Mouse (Mus musculus): ENCODE results near the gene Cryba4.

Cryba4 gene

DNA sequence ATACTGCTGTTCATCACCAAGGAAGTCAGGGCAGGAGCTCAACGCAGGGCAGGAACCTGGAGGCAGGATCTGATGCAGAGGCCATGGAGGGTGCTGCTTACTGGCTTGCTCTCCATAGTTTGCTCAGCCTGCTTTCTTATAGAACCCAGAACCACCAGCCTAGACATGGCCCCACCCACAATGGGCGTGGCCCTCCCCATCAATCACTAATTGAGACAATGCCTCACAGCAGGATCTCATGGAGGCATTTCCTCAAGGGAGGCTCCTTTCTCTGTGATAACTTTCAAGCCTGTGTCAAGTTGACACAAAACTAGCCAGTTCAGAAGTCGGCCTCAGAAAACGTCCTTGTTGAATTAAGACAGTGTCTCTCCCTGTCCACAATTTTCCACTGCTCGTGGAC, 16.5 kb downstream of the Cryba4 start:
- DNase-seq, result no peak

DNA sequence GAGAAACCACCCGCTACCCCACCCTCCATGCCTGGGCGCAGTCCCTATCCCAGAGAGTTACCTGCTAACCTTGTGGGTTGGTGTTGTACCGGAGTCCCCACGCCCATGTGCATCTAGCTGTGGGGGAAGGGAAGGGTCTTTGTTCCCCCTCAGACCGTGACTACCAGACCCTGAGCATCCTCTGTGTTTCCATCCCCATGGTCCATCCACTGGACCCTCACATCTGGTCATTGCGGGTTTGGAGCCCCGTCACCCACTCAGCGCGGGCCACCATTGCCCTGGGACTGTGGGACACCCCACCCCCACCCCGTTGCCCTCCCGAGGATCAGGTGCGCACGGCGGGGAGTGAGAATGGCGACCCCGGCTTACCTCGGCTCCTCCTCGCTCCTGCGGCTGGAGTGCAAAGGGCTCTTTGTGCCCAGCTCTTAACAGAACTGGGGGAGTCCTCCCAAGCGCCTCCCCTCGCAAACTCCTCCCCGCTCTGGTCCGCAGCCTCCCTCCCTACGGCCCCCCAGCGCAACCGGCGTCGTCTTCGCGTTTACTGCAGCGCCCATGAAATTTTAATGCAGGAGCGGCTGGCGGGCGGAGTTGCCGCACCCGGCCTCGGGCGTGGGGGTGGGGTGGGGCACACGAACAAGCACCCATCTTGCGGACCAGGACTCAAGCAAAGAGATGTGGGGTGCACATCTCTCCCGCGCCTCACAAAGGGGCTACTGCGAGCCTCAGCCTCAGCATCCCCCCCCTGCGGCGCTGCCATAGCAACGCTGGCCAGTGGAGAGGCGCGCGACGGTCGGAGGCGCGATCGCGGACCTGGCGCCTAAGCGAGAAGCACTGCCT, 23.9 kb downstream of the Cryba4 start:
- DNase-seq, result peak; percentile 73 to 80

DNA sequence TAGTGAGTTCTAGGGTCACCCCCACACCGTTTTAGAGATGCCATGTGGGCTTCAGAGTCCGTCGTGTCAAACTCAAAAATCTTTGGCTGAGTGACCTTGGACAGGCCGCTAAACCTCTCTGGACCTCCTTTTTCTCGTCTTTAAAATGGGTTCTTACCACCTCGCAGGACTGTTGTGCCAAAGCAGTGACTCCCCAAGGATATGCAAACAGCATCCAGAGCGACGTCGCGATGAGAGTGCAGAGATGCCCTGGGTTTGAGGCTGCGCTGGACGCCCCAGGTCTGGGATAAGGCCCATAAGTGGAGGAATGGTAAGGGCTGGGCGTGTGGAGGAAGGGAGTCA, 24.4 kb downstream of the Cryba4 start:
- DNase-seq, result no peak

DNA sequence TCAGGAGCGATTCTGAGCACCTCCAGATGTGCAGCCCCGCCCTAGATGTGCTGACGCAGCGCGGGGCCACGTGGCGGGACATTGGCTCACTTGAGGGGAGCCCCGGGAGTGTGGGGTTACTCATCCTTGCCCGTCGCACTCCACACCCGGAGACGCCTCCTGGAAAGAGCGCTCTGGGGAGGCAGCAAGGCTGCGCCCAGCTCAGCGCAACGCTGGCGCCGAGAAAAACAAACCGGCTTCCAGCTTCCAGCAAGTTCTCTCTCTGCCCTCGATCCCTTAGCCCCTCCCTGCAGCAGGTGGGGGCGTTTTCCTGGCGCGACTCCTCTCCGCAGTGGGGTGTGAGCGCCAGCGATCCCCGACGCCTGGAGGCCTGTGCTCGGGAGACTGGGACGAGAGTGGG, 25.0 kb downstream of the Cryba4 start:
- peak; percentile 47 to 64 for DNase-seq

DNA sequence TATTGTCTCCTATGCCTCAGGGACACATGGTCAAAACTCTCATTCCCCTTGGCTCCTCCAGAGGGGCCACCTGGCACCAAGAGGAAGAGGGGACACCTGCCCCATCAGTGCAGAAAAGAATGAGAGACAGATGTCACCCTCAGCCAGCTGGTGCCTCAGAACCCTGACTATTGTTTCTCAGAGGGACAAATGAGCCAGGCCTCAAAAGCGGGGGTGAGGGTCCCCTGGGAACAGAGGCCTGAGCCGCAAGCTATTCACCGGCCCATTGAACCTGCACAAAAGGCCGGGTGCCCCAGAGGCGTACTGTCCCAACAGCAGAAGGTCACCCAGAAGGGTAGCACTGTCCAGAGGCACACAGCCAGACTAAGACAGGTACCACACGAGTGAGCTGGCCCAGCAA, 26.7 kb downstream of the Cryba4 start:
- DNase-seq, result no peak

DNA sequence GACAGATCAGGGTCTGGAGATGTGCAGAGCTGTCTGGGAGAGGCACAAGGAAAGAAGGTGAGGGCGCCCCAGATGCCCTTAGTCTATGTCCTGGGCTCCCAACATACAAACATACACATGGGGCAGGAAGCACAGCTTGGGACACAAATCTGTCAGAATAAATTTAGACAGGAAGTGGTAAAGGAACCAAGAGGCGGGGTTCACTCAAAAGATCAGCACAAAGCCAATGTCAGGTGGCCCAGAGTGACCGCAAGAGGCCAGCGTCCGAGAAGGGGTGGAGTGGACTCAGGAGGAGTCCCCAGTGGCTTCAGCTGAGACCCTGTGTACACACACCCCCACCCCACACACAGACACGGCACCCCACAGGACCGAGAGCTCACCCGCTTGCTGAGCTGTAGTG, 32.1 kb downstream of the Cryba4 start:
- no peak for DNase-seq

DNA sequence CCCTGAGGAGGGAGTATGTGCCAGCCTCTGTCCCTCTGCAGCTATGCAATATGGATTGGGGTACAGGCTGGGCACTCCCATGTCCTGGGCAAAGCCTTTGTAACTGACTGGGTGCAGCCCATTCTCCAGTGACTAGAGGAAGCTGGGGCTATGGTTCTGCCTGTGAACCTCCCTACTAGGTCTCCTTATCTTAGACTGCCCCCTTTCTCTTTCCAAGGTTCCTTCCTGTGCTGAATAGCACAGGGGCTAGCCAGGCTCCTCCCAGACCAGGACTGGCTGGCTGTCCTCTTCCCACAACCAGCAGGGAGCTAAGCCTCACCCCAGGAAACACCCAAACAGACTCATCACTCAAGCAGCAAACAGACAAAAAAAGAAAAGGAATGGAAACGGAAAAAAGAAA, 32.9 kb downstream of the Cryba4 start:
- DNase-seq, result no peak

DNA sequence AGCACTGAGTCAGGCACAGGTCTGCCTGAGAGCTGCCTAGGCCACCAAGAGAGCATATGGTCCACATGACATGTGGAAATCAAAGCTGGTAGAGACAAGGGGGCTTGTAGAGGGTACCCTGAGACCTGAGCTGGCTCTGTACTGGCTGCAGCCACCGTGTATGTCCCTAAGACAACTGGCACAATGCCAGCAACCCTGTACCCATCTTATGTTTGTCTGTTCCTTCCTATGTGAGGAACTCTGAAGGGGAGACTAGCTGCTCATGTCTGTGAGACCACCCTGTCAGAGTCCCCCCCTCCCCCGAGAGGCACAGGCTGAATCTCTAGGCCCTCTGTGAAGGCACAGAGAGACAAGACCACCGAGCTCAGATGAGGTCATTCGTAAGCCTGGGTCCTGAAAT, 33.6 kb downstream of the Cryba4 start:
- no peak for DNase-seq

DNA sequence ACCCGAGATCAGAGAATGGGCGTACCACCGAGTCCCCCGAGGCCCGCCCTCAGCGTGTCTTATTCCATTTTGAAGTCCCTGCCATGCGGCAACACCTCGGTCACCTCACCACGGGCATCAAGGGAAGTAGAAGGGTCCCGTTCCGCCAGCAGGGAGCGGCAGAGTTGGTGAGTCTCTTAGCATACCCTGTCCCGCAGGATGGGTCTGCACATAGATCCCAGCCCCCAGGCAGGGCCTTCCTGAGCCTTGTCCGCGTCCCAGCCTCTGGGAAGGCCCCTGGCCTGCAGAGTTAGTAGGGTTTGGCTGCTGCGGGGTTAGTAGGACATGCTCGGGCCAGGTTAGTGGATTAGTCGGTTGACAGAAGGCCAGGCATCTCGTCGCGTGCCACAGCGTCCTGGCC, 35.3 kb downstream of the Cryba4 start:
- no peak for DNase-seq

DNA sequence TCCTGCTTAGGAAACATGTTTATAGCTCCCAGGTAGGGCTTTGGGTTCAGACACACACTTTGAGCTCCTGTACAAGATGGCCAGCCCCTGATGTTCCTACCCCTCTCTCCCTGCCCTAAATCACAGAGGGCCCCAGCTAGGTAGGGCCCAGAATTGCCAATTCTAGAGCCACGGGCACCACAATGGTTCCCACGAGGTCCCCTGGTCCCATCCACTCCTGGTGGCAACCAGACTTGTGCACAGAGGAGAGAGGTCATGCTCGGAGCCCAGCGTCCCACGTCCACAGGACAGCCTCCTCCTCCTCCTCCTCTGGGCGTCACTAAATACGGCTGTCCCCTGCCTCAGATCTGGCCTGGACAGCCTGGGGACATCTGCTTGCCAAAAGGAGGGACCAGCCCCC, 36.0 kb downstream of the Cryba4 start:
- no peak for DNase-seq

DNA sequence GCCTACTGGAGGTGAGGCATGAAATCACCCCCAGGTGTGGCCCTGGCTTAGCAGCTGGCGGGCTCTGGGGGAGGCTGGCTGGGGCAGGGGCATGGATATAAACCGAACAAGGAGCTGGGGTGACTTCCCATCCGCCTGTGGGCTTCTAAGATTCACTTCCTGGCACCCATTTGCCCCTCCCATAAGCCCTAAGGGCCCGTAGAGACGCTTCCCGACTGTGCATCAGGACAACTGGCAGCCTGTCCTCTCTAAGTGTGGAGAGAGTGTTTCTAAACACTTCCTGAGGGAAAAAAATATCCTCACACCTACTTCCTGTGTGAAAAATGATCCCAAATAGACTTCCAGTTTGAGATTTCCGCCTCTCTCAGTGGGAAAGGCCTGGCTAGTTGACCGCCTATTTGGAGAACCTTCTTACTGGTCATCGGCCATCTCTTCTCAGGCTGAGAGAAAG, 36.5 kb downstream of the Cryba4 start:
- peak in 1 of 2 experiments; percentile 18 for DNase-seq

DNA sequence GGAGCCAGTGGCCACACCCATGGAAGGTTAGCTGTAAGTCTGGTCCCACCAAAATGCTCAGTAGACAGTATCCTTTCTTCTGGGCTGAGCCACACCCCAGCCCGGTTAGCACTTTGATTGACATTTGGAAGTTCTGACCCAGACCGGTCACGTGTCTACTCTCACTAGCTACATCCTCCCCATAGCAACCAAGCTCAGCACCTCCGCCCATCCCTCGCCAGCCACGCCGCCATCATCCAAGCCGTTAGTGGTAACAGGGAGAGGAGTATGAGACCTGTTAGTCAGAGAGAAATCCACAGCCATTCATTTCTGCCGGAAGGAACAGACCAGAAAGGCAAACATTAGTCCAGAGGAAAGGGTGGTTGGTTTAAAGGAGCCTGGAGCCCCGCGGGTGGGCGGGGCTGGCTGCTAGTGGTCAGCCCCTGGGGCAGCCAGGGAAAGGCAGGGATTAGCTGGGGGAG, 37.0 kb downstream of the Cryba4 start:
- peak in 1 of 2 experiments; percentile 25 for DNase-seq

DNA sequence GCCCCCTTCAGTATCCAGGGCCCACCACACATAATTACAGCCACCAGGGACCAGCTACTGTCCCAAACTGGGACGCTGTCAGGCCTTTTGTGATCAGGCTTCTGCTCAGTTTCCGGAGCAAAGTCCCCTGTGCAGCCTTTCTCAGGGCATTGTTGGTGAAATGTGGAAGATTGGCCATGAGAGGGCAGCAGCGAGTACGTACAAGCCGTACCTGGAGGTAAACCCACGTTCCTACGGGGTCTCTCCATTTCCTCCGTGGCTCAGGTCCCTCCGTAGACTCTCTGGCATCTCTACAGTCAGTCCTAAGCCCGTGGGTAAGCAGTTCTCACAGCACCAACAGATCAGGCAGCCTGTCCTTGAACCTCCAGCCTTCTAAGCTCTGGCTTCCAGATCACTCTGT, 37.9 kb downstream of the Cryba4 start:
- peak; percentile 84 to 90 for DNase-seq

DNA sequence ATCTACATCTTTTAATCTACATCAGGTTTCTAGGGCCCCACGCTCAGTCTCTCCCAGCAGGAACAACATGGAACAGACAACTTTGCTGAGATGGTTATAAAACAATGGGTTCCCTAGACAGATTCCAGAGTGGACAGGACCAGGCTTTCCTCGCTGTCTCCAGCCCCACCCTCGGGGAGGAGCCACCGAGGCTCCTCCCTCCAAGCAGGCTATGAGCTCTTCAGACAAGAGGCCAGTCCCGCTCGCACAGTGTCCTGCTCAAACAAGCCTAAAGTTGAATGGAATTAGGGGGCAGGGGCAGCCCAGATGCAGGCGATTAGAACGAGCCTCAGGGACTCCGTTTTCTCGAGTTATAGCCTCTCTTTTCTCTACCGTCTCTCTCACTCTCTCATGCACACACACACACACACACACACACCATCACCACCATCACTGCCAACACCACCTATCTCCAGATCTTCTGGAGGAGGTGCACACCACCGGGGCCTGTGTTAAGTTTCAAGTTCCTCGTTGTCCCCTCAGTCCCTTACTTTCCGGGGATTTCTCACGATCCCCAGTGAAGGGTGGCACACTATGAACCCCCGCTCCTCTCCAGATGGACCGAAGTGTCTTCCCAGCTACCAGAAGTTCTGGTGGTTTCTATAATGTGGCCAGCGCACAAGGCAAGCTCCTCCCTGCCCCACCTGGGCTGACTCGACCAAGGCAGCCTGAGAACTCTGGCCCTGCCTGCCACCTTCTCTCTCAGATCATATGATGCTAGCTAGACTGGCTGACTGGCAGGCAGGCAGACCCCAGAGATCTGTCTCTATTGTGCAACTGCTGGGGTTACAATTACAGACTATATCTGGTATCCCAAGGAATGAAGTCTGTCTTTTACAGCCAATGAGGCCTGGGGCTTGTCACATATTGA, 38.7 kb downstream of the Cryba4 start:
- peak; percentile 39 to 54 for DNase-seq

DNA sequence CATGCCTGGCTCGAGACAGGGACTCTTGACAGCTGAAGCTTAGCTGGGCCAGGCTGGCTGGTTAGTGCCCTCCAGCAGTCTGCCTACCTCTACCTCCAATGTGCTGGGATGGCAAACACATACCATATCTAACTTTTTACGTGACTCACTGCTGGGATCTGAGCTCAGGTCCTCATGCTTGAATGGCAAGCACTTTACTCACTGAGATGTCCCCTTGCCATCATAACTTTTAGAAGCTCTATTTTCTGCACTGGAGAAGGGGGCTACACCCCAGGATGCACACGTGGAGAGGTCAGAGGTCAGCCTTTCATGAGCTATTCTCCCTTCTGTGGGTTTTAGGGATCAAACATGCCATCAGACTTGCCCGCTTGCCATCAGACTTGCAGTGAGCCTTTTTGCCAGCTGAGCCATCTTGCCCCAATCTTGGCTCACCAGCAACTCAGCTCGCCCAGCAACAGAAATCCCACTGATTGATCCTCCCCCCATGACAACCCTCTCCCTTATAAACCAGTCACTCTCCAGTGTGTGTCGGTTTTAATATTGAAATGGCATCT, 39.5 kb downstream of the Cryba4 start:
- DNase-seq, result no peak

DNA sequence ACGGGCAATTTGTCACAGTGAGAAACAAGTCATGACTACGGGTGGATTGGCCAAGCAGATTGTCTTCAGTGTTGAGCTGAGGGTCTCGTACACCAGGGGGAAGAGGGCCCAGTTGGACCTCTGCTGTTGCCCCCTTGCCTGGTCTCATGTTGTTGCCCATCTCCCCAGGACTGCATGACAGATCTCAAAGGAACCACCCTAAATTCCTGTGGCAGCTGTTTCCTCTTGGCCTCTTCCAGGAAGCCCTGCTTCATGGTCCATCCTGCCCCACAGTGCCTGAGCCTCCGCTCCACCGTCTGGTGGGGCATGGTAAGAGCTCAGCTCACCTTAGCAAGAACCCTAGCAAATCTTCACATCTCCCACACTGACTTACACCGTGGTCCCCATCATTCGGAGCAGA, 40.4 kb downstream of the Cryba4 start:
- DNase-seq, result no peak

DNA sequence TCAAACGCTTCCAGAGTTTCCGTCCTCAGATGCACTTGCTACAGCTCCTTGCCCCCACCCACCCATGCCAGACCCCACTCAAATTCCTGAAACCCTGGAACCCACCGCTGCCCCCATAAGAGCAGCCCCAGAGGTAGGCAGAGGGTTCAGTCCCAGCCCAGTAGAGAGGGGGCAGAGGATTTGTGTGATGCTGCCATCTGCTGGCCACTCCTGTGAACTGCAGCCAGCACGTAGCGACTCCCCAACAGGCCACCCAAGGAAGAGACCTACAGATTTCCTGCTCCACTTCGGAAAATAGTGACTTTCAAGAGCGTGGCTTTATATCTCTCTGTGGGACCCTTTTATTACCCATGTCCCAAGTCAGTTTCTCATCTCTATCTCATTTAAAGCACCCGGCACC, 42.2 kb downstream of the Cryba4 start:
- peak; percentile 81 to 82 for DNase-seq

DNA sequence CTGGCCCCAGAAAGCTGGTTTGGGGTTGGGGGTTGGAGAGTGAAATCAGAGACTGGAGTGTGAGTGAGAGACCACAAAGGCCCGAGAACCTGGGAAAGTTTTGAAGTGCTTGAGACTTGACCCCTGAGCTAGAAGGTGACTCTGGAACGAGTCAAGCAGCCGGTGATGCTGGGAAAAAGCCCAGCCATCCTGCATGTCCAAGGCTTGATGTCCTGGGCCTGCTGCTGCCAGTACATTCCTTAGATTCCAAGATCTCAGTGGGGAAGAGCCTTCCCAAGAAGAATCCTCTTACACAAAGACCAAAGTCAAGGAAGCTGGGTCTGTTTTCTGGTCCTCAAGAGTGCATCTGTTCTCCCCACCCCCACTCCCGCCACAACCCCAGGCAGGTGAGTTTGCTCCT, 44.0 kb downstream of the Cryba4 start:
- no peak for DNase-seq

DNA sequence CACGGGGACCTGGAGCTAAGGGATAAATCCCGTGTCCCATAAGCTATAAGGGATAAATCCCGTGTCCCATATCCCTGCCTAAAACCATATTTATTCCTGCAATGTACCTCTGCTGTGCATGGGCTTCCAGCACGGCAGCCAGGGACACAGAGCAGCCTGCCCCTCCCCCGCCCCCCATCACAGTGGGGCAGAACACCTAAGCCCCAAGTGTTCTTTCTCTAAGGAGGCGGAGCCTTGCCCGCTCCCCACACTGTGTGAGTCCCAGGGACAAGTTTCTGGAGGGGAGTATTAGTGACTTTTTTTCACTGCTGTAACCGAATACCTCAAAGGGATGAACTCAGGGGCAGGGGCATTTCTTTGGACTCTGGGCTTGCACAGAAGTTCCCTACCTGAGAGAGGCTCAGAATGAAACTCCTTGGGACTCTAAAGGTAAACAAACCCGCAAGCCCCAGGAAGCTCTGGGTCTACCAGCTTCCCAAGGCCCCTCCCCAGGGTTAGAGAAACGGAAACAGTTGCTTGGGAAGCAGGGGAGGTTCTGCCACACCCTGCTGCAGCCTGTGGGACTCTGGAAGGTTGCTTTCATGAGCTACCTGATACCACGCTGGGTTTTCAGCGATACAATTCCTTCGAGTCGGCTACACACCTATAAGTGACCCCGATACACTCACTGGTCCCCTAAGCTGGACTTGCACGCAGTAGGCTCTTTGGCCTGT, 45.6 kb downstream of the Cryba4 start:
- DNase-seq, result no peak

DNA sequence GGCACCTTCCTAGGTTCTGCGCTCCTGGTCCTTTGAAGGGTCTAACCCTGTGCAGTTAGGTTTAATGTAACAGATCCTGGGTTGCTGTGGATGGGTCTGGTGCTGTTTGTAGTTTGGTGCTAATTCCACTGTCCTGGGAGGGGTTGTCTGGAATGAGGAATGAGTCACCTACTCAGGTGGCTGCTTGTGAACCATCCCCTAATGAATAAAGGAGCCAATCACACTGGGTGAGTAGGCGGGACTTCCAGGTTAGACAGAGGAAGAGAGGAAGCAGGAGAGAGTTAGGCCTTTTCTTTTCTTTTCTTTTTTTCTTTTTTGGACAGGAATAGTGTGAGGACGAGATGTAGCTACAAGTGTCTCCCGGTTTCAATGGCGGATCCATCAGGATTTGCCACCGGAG, 52.7 kb downstream of the Cryba4 start:
- DNase-seq, result no peak
